Mouse (Mus musculus) stomach, embryonic 14.5 days (tissue): ENCODE data around the gene Olfr119. TPM values are rescaled to one million over a fixed set of nuclear protein-coding genes. Genes with fewer than 3 reads are reported as not detected.
"Not testable (repeated sequence)": the region's sequence is repeated elsewhere in the genome, so short reads cannot be mapped to it uniquely, and the experiment has no call there.

ENCODE experiments used
- ATAC-seq: fragments of 200-750 bp; cut with Nextera tagmentation; 2 replicates; pipeline ENCODE4 v1.8.0; 2017; ENCODE audit warnings: low read depth, moderate TSS enrichment; ENCODE audit not compliant: insufficient number of reproducible peaks, insufficient read depth, low FRiP score
- H3K27ac ChIP-seq: fragments of 300-500 bp; sonication (generic); 2 replicates; pipeline ENCODE4 v1.5.1; 2014; ENCODE audit warnings: mild to moderate bottlenecking, low read length, moderate library complexity, mixed read lengths
- H3K27me3 ChIP-seq: fragments of 300-500 bp; sonication (generic); 2 replicates; pipeline ENCODE4 v1.6.1; 2014; ENCODE audit warnings: low read length, control low read depth, mixed read lengths; ENCODE audit not compliant: control insufficient read depth, insufficient read depth
- H3K36me3 ChIP-seq: fragments of 300-500 bp; sonication (generic); 2 replicates; pipeline ENCODE4 v1.6.1; 2014; ENCODE audit warnings: mild to moderate bottlenecking, control low read depth, low read length, moderate library complexity, mixed read lengths; ENCODE audit not compliant: control insufficient read depth, insufficient read depth
- H3K4me1 ChIP-seq: fragments of 300-500 bp; sonication (generic); 2 replicates; pipeline ENCODE4 v1.6.1; 2014; ENCODE audit warnings: low read length, control low read depth, mixed read lengths; ENCODE audit not compliant: control insufficient read depth, insufficient read depth
- H3K4me2 ChIP-seq: fragments of 300-500 bp; sonication (generic); replicated peaks from 2 replicates; pipeline ENCODE4 v1.6.1; 2014; ENCODE audit warnings: low read depth, low read length, control low read depth
- H3K4me3 ChIP-seq: fragments of 300-500 bp; sonication (generic); 2 replicates; pipeline ENCODE4 v1.5.1; 2014; ENCODE audit warnings: low read depth, low read length, control low read depth
- H3K9ac ChIP-seq: fragments of 300-500 bp; sonication (generic); replicated peaks from 2 replicates; pipeline ENCODE4 v1.6.1; 2014; ENCODE audit warnings: low read depth, mild to moderate bottlenecking, control low read depth, low read length, moderate library complexity, mixed read lengths
- H3K9me3 ChIP-seq: fragments of 300-500 bp; sonication (generic); 2 replicates; pipeline ENCODE4 v1.6.1; 2016; ENCODE audit warnings: low read depth, low read length, control low read depth; ENCODE audit not compliant: control insufficient read depth
- WGBS: fragments of 180-500 bp; shearing (Covaris S2); extraction: QIAGEN DNeasy Blood & Tissue Kit; methylation state at CpG from one replicate; pipeline ENCODE4 v1.1.7; 2014; 5-methylcytosine and 5-hydroxymethylcytosine counted together
- polyA plus RNA-seq: library from polyadenylated mRNA; unstranded; fragments of >200 nt; fragmentation: Nextera tagmentation; extraction: Ambion mirVana; gene quantifications from 2 replicates; pipeline ENCODE4 v1.2.1, GENCODE M21; 2014

Olfr119 gene
- not detected in 2 replicates for polyA plus RNA-seq

DNA sequence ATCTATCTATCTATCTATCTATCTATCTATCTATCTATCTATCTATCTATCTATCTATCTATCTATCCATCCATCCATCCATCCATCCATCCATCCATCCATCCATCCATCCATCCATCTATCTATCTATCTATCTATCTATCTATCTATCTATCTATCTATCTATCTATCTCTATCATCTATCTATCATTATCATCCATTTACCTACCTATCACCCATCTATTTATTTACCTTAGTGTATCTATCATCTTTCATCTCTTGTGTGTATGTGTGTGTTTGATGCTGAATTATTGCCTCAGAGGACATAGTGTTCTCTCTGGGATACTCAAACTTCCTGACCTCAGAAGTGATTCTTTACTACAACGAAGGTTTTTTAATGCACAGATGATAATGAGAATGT is at the start of gene Olfr119:
Olfr119 (plus strand) TSS at position 301 of the 400 bp plus-strand sequence.
- 58% methylated on average over 1 of the region's 1 CpGs for WGBS
- H3K36me3 ChIP-seq, result not testable (repeated sequence)

DNA sequence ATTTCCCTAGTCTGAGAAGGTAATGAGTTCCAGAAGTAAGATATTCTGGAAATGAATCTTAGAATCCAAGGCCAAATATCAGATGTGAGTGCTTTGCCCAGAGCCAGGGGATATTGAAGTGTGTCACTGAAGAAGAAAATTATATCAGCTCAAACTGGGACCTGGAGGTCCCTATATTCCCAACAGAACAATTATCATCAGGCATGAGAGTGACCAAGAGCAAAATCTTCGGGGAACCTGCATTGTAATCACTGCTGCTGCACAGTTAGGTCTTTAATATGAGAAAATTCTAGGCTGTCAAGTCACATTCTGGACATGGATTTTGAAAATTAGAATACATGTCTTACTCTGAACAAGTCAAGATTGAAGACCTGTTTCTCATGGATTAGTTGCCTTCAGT is 32.7 kb upstream of the Olfr119 start, which contains the start of gene Olfr117:
Olfr117 (minus strand) TSS at position 101 of the 400 bp plus-strand sequence.
- no peak within 1 kb of the TSS for H3K4me3 ChIP-seq
- H3K36me3 ChIP-seq, result no peaks in the 10 kb centered on the region
- 65% methylated on average over 1 of the region's 1 CpGs for WGBS
- H3K9ac ChIP-seq, result no peak within 1 kb of the TSS
- H3K27ac ChIP-seq, result no peak within 1 kb of the TSS
- H3K9me3 ChIP-seq, result no peaks in the 10 kb centered on the region
- H3K4me1 ChIP-seq, result no peaks in the 10 kb centered on the region
- no peaks in the 10 kb centered on the region for H3K27me3 ChIP-seq
- no peak for ATAC-seq
- H3K4me2 ChIP-seq, result no peak within 1 kb of the TSS

More for the DNA sequence above, at the start of gene Olfr119:
- H3K9ac ChIP-seq, ATAC-seq, H3K4me1 ChIP-seq, H3K4me3 ChIP-seq, H3K4me2 ChIP-seq, H3K27me3 ChIP-seq, H3K27ac ChIP-seq, H3K9me3 ChIP-seq: not testable (repeated sequence)

DNA sequence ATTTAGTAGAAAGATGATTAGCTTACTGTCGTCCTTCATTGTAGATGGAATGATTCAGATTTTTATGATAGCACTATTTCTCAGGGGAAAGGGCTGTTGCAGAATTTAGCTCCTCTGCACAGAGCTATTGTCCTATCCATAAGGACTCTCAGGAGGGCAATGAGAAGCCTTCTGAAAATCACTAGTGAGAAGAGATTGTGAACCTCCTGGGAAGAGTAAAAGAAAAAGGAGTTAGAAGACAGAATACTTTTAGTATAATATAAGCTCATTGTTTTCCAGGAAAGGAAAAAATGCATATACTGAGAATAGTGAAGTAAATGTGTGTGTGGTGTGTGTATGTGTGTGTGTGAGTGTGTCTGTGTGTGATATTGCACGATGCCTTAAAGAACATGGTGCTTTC is 29.7 kb upstream of the Olfr119 start, which contains the start of gene Olfr118:
Olfr118 (plus strand) TSS at position 301 of the 400 bp plus-strand sequence.
- Histone ChIP-seq H3K27me3 (no peaks in the 10 kb centered on the region), H3K9ac (no peak within 1 kb of the TSS), H3K4me2 (no peak within 1 kb of the TSS), H3K4me1 (no peaks in the 10 kb centered on the region), H3K36me3 (no peaks in the 10 kb centered on the region), H3K27ac (no peak within 1 kb of the TSS), H3K9me3 (no peaks in the 10 kb centered on the region), H3K4me3 (no peak within 1 kb of the TSS)
- WGBS, result 57% methylated on average over 2 of the region's 2 CpGs
- no peak for ATAC-seq

DNA sequence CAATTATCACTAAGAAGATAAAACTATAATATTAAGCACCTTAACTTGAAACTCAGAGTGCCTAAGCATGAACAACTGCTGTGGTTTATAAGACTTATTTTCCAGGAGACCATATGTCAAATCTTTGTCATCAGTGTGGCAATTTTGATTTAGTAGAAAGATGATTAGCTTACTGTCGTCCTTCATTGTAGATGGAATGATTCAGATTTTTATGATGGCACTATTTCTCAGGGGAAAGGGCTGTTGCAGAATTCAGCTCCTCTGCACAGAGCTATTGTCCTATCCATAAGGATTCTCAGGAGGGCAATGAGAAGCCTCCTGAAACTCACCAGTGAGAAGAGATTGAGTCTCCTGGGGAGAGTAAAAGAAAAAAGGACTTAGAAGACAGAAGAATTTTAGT is 25.1 kb downstream of the Olfr119 start, which contains the start of gene Olfr120:
Olfr120 (plus strand) TSS at position 301 of the 400 bp plus-strand sequence.
- no peaks in the 10 kb centered on the region for H3K9me3 ChIP-seq
- H3K4me3 ChIP-seq, result no peak within 1 kb of the TSS
- no peak within 1 kb of the TSS for H3K4me2 ChIP-seq
- no peaks in the 10 kb centered on the region for H3K36me3 ChIP-seq
- H3K9ac ChIP-seq, result no peak within 1 kb of the TSS
- no peak for ATAC-seq
- no peak within 1 kb of the TSS for H3K27ac ChIP-seq
- 66% methylated on average over 1 of the region's 1 CpGs for WGBS
- no peaks in the 10 kb centered on the region for H3K27me3 ChIP-seq
- no peaks in the 10 kb centered on the region for H3K4me1 ChIP-seq

DNA sequence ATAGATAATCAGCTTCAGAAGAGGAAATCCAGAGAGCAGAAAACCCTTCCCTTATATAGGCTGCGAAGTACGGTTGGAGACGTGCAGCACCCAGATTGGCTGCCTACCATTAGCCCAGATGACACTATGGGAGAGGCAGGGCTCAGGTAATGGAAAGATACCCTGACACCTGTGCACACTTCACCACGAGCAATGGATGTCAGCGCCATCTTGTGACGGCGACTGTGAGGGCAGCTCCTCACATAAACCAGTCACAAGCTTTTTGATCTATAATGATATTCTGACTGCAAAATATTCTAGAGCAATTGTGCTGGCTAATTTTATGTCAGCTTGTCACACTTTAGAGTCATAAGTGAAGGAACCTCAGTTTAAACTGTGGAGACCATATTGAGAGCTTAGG is 41.7 kb downstream of the Olfr119 start:
- 47% methylated on average over 7 of the region's 7 CpGs for WGBS
- Histone ChIP-seq H3K27ac (no peak overlapping the region), H3K9me3 (no peaks in the 10 kb centered on the region), H3K4me2 (no peak overlapping the region), H3K4me1 (no peaks in the 10 kb centered on the region), H3K27me3 (no peaks in the 10 kb centered on the region), H3K36me3 (no peaks in the 10 kb centered on the region), H3K9ac (no peak overlapping the region), H3K4me3 (no peak overlapping the region)
- no peak for ATAC-seq

Other genes with a start within 250 kb of the Olfr119 start
- gene Olfr109, start 237.6 kb upstream of the Olfr119 start, polyA plus RNA-seq, result not detected in 2 replicates
- gene H2-M2, start 213.0 kb upstream of the Olfr119 start, polyA plus RNA-seq, result not detected in 2 replicates
- gene Olfr110, start 204.1 kb upstream of the Olfr119 start, polyA plus RNA-seq, result not detected in 2 replicates
- gene Olfr111, start 188.5 kb upstream of the Olfr119 start, polyA plus RNA-seq, result not detected in 2 replicates
- gene Olfr112, start 127.1 kb upstream of the Olfr119 start, polyA plus RNA-seq, result not detected in 2 replicates
- gene Olfr113, start 118.9 kb upstream of the Olfr119 start, polyA plus RNA-seq, result not detected in 2 replicates
- gene Olfr114, start 103.8 kb upstream of the Olfr119 start, polyA plus RNA-seq, result not detected in 2 replicates
- not detected in 2 replicates for gene Olfr115, start 69.5 kb upstream of the Olfr119 start, polyA plus RNA-seq
- not detected in 2 replicates for gene Olfr116, start 69.4 kb upstream of the Olfr119 start, polyA plus RNA-seq
- gene Olfr117, start 32.8 kb upstream of the Olfr119 start, polyA plus RNA-seq, result not detected in 2 replicates
- gene Olfr118, start 29.6 kb upstream of the Olfr119 start, polyA plus RNA-seq, result not detected in 2 replicates
- gene Olfr120, start 25.2 kb downstream of the Olfr119 start, polyA plus RNA-seq, result not detected in 2 replicates
- gene Olfr121, start 52.3 kb downstream of the Olfr119 start, polyA plus RNA-seq, result not detected in 2 replicates
- not detected in 2 replicates for gene Olfr122, start 72.0 kb downstream of the Olfr119 start, polyA plus RNA-seq
- gene Olfr123, start 97.0 kb downstream of the Olfr119 start, polyA plus RNA-seq, result not detected in 2 replicates
- gene Olfr124, start 103.3 kb downstream of the Olfr119 start, polyA plus RNA-seq, result not detected in 2 replicates
- not detected in 2 replicates for gene Olfr125, start 136.4 kb downstream of the Olfr119 start, polyA plus RNA-seq
- not detected in 2 replicates for gene Olfr126, start 150.9 kb downstream of the Olfr119 start, polyA plus RNA-seq
- gene Olfr127, start 203.9 kb downstream of the Olfr119 start, polyA plus RNA-seq, result not detected in 2 replicates
- gene Olfr128, start 224.0 kb downstream of the Olfr119 start, polyA plus RNA-seq, result not detected in 2 replicates